27 mouse cellular contexts compared by ENCODE assay signal in genomic region chr8:115336361-115336760, GRCm38 (mm10).
DNase-seq lines count a peak whose midpoint lies in the region; ATAC-seq lines count a peak whose summit lies in the region.
"Had no signal": no experiment of that assay in that cellular context is flagged by ENCODE, and none has a peak within 500 bp of the region (broad histone marks: within the 10 kb centered on the region; RNA-seq: fewer than 3 reads in every experiment).

No protein-coding gene starts in this region.

- no peak overlapping the region for H3K4me3 ChIP-seq in hindbrain, embryonic 14.5 days (replicated peaks; ENCODE audit: low read length)
- H3K4me3 ChIP-seq: forebrain, embryonic 10.5 days; forebrain, embryonic 13.5 days; gastrocnemius, adult 2 months; heart, embryonic 12.5 days; heart, embryonic 15.5 days; hindbrain, embryonic 10.5 days; hindbrain, embryonic 13.5 days had no signal

- H3K27me3 ChIP-seq in hindbrain, embryonic 14.5 days (ENCODE audit: control insufficient read depth, insufficient read depth, low read length) = no peaks in the 10 kb centered on the region
- H3K27me3 ChIP-seq: forebrain, embryonic 13.5 days; heart, embryonic 12.5 days; heart, embryonic 15.5 days; hindbrain, embryonic 13.5 days had no signal

- no peaks in the 10 kb centered on the region for H3K36me3 ChIP-seq in hindbrain, embryonic 14.5 days (replicated peaks; ENCODE audit: control insufficient read depth, insufficient read depth)
- H3K36me3 ChIP-seq: forebrain, embryonic 10.5 days; heart, embryonic 12.5 days; heart, embryonic 15.5 days; hindbrain, embryonic 10.5 days; hindbrain, embryonic 13.5 days had no signal

- no peak overlapping the region for H3K9ac ChIP-seq in hindbrain, embryonic 14.5 days
- H3K9ac ChIP-seq: forebrain, embryonic 13.5 days; heart, embryonic 12.5 days; heart, embryonic 15.5 days; hindbrain, embryonic 13.5 days had no signal

- 80% methylated on average over 1 of the region's 1 CpGs for WGBS in hindbrain, embryonic 14.5 days

- peak; percentile 74 for ATAC-seq in frontal cortex, adult (ENCODE audit: low TSS enrichment)
- ATAC-seq in hindbrain, embryonic 14.5 days (ENCODE audit: low FRiP score) = no peak
- ATAC-seq: activated CD4-positive, CD25-positive, alpha-beta regulatory T cell, adult 4 months; forebrain, embryonic 13.5 days; forebrain, embryonic 16.5 days; hindbrain, postnatal 0 days had no signal

- H3K4me2 ChIP-seq in hindbrain, embryonic 14.5 days (replicated peaks) = no peak overlapping the region
- H3K4me2 ChIP-seq: forebrain, embryonic 13.5 days; heart, embryonic 12.5 days; heart, embryonic 15.5 days; hindbrain, embryonic 13.5 days had no signal

- H3K27ac ChIP-seq in hindbrain, embryonic 14.5 days = no peak overlapping the region
- H3K27ac ChIP-seq: forebrain, embryonic 10.5 days; forebrain, embryonic 13.5 days; gastrocnemius, adult 2 months; heart, embryonic 15.5 days; hindbrain, embryonic 10.5 days; hindbrain, embryonic 13.5 days; hindbrain, postnatal 0 days had no signal

- intact Hi-C loops in left cerebral cortex, postnatal 10 days (cut with DNase I) = no loop called here

- no peaks in the 10 kb centered on the region for H3K9me3 ChIP-seq in hindbrain, embryonic 14.5 days (ENCODE audit: control insufficient read depth, low read length)
- H3K9me3 ChIP-seq: forebrain, embryonic 10.5 days; forebrain, embryonic 13.5 days; heart, embryonic 12.5 days; heart, embryonic 15.5 days; hindbrain, embryonic 10.5 days; hindbrain, embryonic 13.5 days had no signal

- no peaks in the 10 kb centered on the region for H3K4me1 ChIP-seq in hindbrain, embryonic 14.5 days (replicated peaks; ENCODE audit: control insufficient read depth, insufficient read depth, low read length)
- H3K4me1 ChIP-seq: forebrain, embryonic 10.5 days; forebrain, embryonic 13.5 days; heart, embryonic 12.5 days; hindbrain, embryonic 10.5 days; hindbrain, embryonic 13.5 days had no signal

- DNase-seq in frontal cortex, postnatal 10 days (ENCODE audit: low spot score in 2 of 2) = no peak
- DNase-seq in left cerebral cortex, adult 18-20 months (ENCODE audit: low spot score in 2 of 2) = peak; percentile 25 to 35
- DNase-seq in left cerebral cortex, postnatal 10 days (ENCODE audit: extremely low spot score in 1 of 2, low spot score in 2 of 2) = no peak
- peak; percentile 29 to 32 for DNase-seq in right cerebral cortex, adult 2 months (ENCODE audit: low spot score in 2 of 2)
- DNase-seq in right cerebral cortex, postnatal 4 days = no peak
- no peak for DNase-seq in gastrocnemius, adult 8-10 months (ENCODE audit: low spot score in 2 of 2)
- DNase-seq in hindbrain, embryonic 14.5 days (ENCODE audit: low spot score) = no peak
- DNase-seq: adrenal gland, adult 8-10 months; adrenal gland, postnatal 25 days; cerebellum, adult 18-20 months; cerebellum, adult 9-10 months; cerebellum, postnatal 14 days; gastrocnemius, adult 2 months; gastrocnemius, postnatal 25 days; heart, adult 18-20 months; heart, postnatal 10 days; heart, postnatal 36 days had no signal

Comparison
In these comparisons a context has a peak if more than half of its experiments do, and no peak if none do; other contexts are left out.
1. DNase-seq: peak in left cerebral cortex, adult 18-20 months (2 of 2) and right cerebral cortex, adult 2 months (2 of 2); none in frontal cortex, postnatal 10 days (0 of 2), left cerebral cortex, postnatal 10 days (0 of 2), right cerebral cortex, postnatal 4 days (single experiment), gastrocnemius, adult 8-10 months (0 of 2) and hindbrain, embryonic 14.5 days (single experiment).